Mouse (Mus musculus): ENCODE measurements at regions not wholly inside any gene's neighbourhood (a gene's known extent, or its start where the extent isn't known, plus 50 kb on each side); places are given as distances from the start of the nearest gene placed in this dataset.

- TF ChIP-seq CTCF (IDR thresholded peaks at IDR 0.05; ENCODE audit: borderline replicate concordance, extremely low read depth, insufficient read depth, insufficient read length) = no peak
- no peak for TF ChIP-seq POLR2A (IDR thresholded peaks at IDR 0.05; ENCODE audit: borderline replicate concordance, extremely low read depth, insufficient read depth, insufficient read length, poor library complexity, severe bottlenecking)
These were observed 250.0 kb upstream of the Nbea start for GRCm38 (mm10) chr3:56433495-56433894.
